Mouse (Mus musculus): ENCODE measurements around the gene Lrrc3c.
A peak's percentile ranks its signal among the peaks of the same experiment; 100 is the strongest.

The Lrrc3c gene

DNA sequence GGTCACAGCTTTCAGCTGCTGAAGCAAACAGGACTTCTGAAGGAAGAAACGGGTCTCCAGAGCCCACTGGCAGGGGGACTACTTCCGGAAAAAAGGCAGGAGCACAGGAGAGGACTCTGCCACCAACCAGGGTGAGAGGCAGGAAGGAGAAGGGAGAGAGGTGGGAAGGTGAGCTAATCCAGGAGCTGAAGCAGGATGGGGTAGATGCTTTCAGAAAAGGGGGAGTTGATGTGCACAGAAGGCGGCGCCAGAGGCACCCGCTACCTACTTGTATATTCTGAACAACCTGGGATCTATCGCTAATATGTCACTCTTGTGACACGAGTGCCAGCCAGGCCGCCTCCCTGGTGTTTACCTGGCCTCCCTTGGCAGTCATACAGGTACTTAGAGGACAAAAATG, at the start of gene Lrrc3c:
TSS of gene Lrrc3c (plus strand) at position 301 of the 400 bp plus-strand sequence.
- DNase-seq: peak in 1 of 2 experiments; percentile 16

DNA sequence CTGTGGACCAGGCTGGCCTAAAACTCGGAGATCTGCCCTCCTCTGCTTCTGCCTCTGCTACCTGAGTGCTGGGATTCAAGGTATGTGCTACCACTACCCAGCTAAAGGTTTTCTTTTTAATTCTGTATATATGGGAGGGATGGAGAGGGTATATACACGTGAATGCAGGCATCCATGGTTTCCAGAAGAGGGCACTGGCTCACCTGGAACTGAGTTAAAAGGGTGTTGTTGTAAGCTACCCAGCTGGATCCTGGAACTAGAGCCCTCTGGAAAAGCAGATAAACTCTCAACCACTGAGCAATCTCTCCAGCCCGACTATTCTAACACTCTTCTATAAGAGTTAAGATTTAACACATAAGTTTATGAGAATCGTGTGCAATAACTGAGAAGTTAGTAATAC, 48.7 kb upstream of the Lrrc3c start:
- DNase-seq: no peak

DNA sequence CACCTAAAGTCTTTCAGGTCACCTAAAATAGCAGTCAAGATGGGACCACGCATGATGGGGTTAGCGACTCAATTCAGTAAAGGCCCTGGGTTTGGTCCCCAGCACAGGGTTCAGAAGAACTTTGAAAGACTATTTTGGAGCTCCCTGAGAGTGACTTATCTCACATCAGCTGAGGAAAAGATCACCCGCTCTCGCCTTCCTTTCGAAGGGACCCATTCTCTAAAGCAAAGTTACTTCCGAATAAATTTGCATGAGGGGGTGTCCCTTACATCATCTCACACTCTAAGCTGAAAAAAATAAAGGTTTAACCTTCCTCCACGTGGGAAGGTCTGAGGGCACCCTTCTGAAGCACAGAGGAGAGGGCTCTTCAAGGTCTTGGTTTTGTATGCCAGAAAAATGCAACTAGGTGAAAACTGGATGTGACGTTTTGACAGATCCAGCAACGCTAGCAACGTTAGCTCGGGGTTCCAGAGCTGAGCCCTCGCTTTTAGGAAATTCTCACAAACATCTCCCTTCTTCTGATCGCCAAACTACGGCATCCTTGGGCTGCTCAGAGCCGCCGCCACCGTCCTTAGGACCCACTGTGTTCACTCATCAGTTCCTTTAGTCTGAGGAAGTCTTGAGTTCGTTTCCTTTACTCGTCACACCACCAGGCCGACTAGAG, 47.6 kb upstream of the Lrrc3c start:
- DNase-seq: peak in 1 of 2 experiments; percentile 9

DNA sequence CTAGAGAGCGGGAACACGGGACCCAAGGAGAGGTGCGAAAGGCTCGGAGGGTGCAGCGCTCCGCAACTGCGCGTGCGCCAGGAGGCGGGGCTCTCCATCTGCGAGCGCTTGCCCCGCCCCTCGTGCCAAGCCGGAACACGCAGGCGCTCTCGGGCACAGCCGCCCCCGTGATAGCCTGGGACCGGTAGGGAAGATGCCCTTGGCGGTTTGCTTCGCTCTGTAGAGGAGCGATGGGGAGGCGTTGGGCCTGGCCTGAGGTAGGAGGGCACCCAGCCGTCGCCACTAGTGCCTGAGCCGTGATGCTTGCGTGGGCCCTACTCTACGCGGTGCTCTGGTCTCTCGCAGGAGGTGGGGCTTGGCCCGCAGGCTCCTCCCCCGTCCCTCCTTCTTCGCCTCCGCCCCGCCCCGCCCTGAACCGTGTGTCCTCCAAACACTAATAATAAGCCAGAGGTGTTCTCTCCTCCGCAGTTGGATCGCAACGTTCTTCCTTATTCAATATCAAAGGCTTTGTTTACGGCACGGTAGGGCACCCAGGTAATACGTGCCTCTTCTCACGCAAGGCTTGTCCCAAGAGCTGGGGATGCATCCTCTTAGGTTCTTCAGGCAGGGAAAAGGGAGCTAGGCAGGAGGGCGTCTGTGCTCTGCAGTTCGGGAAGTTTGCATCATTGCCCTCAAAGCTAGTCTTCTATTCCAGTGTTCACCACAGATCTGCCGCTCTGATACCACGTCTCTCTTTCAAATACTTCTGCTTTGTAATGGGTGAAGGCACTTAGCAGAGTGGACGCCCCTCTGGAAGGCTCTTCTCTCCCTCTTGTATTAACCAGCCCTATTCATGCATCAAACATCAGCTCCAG, 46.9 kb upstream of the Lrrc3c start, which contains the start of gene Zpbp2:
TSS of gene Zpbp2 (plus strand) at position 123 of the 854 bp plus-strand sequence.
- DNase-seq: peak; percentile 91 to 92

DNA sequence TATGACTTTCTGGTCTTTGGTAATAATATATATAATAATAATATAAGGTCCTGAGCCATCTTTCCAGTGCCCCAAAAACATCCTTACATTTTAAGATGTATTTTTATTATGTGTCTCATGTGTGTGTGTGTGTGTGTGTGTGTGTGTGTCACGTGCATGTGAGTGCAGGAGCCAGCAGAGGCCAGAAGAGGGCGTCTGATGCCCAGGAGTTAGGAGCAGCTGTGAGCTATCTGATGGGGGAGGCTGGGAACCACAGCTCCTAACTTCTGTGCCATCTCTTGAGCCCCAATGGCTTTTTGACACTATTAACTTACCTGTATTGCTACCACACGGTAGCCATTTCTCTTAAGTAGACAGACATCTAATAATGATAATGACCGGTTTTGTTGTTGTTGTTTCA, 44.1 kb upstream of the Lrrc3c start:
- no peak for DNase-seq

DNA sequence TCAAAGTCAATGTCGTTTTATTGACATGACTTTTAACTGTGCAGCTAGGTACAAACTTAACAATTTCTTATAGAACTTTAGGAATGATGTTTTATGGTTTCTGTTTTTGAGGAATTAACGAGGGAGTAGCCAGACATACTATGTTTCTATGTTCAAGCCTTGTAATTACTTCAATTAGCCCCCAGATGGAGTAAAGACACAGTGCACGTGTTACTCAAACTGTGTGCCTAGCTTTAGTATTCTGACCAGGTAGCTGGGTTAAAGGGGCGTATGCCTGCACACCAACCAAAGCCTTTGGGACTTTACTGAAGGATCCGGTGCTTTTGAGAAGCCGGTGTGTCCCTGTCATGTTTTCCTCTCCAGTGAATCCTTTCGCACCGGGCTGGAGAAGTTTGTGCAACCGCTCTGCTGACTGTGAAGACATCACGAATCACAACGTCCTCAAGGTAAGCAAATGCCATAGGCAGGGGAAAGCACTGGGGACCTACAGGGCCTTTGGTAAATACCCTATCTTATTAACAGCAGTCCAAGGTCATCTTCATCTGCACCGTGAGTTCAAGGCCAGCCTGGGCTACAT, 42.9 kb upstream of the Lrrc3c start:
- DNase-seq: no peak

DNA sequence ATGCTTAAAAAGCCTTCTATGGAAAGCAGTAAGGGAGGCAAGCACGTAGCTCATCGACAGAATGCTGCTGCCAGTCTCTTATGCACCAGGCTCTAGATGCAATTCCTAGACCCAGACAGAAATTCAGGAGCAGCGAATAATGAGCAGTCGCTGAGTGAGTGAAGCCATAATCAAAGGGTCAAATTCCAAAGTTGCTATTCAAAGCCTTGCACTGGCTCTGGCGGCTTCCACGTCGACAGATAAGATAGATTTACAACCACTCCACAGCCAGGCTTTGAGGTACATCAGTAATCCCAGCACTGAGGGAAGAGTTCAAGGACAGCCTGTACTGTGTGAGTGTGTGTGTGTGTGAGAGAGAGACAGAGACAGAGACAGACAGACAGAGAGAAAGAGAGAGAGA, 37.1 kb upstream of the Lrrc3c start:
- no peak for DNase-seq

DNA sequence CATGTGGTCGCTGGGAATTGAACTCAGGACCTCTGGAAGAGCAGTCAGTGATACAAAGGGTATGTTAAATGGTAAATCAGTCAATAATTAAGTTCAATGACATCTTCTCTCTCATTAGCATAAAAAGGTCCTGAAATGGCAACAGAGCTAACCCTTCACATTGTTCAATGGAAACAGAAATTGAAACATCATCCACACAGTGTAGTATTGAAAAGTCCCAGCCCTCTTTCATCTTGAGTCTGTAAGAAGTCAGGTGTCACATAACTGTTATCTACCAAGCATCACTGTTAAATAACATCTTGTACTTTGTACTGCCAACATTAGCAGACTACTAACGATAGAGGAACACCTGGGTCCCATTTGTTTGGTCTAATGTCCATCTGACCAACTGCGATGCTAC, 35.1 kb upstream of the Lrrc3c start:
- DNase-seq: no peak

DNA sequence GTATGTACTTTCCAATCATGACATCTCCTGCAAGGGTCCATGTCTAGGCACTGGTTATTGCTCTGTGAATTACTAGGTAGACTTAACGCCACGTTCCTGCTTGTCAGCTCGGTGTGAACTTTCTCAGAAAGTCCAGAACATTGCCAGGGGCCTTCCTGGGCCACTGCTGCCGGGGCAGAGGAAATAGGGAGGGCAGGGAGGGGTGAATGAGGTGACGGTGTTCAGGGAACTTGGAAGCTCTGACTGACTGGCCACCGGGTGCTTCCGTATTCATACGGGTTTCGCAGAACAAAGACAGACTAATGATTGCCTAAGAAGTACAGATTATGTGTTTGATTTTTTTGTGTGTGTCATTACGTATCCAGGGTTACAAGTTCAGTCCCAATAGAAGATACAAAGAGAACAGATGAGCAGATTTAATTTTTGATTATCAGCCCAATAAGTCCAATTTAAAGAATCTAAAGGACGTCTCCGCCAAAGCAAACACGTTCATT, 34.1 kb upstream of the Lrrc3c start:
- no peak for DNase-seq

DNA sequence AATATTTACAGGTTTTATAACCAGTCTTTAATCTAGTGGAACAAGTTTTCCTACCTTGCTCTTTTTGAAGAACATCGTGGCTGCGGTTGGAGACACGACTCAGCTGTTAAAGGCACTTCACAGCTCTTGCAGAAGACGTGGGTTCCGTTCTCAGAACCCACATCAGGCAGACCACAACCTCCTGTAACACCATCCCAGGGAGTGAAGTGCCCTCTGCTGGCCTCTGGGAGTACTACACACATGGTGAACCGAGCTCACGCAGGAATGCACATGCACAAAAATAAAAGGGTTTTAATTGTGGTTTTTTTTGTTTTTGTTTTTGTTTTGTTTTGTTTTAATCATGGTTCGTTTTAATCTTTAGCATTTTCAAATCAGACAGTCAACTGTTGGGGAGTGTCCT, 29.8 kb upstream of the Lrrc3c start:
- DNase-seq: no peak

DNA sequence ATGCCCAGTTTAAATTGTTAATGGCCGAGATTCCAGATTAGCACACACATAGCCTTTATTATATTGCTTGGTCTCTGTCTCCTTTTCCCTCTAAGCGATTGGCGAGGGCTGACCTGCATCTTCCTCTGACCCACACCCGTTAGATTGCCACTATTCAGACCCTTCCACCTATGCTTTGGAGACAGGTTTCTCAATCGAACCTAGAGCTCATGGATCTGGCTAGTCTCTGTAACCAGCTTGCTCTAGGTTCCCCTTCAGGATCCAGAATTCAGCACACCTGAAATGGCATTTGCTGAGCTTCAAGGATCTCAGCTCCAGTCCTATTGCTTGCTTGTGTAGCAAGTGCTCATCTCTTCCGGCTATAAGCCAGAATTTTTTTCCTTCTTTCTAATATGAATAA, 28.6 kb upstream of the Lrrc3c start:
- no peak for DNase-seq

DNA sequence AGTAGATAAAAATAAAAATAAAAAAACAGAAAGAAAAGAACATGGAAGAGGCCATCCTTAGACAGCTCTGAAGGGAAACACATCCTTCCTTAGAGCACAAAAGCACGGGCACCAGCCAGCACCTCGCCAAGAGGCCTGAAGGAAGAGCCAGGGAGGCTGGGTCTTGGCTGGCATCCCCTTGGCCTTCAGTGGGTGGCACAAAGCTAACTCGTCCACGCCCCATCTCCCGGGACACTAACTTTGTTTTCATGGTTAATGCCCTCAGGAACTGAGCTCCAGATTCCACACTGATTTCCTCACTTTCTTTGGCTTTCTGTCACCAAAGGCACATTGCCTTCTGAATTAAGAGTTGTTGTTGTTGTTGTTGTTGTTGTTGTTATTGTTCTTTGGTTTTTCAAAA, 20.3 kb upstream of the Lrrc3c start:
- no peak for DNase-seq

DNA sequence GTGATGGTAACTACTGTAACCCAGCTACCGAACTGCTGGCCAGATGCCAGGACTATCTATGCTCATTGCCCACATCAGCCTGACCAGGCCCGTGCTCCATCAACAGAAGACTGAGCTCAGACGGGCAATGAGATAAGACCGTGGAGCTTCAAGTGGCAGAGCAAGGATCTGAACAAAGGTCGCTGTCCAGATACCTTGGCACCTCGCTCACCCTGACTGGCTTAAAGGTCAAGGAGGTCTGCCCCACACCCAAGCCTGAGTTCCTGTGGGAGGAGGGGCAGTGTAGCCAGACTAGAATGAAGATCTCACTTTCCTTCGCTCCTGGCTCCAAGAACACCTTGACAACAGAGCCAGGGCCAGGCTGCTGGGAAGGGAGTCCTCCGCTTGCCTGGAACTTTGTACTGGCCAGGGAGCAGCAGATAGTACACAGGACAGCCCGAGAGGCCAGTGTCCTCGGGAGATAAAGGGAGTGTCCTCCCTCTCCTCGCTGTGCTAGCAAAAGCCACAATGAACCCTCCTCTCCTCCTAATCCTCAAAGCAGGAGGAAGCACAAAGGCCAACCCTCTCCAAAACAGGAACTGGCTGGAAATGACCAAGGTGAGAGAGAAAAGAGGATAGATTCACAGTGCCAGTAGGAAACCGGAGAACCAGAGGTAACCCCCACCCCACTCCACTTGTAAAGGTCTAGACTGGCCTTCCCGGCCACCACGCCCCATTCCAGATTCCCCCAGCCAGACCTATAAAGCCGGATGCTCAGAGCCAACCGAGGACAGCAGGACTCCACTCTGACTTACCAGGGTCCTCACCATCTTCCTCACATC, 17.6 kb upstream of the Lrrc3c start:
- DNase-seq: no peak

DNA sequence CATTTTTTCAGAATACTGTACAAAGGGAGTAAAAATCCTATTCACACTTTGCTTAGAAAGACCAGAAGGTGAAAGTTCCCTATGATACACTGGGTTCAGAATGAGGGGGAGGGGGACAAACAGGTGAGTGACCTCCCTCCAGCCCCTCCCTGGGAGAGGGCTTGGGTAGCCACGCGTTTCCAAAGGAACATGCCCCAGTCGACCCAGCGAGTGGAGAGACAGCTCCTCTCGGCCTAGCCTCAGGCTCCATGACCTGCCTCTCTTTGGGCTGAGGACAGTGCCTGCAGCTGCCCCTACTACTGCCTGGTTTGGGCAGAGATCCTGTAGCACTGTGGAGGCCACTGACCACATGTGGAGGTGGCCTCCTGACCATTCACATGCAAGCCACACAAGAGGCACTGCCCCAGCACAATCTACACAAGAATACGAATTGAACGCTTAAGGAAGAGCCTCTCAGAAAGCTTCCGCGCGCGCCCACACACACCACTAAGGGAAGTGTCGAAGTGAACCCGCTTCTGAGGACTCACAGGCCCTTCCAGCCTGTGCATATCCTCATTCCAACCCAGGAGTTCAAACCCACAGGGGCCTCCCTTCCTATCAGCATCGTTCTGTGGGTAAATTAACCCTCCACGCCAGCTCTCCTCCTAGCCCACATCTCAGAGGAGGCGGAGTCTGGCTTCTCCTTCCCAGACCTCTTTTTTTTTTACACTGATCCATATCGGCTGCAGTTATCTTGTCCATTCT, 16.6 kb upstream of the Lrrc3c start:
- no peak for DNase-seq

DNA sequence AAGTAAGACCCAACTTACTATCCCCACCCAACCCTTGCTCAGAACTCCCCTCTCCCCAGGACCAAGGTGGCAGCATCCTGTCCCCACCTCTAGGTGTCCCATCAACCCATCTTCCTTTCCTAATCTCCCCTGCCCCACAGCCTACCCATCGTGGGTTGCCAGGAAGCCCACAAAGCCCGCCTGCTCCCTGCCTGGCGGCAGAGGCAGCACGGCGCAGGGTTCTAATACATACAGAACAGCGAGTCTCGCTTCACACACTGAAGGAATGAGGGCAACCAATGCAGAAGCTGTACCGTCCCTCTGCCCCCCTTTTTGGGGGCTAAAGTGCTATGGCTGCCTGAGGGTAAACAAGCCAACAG, 16.1 kb upstream of the Lrrc3c start:
- no peak for DNase-seq

DNA sequence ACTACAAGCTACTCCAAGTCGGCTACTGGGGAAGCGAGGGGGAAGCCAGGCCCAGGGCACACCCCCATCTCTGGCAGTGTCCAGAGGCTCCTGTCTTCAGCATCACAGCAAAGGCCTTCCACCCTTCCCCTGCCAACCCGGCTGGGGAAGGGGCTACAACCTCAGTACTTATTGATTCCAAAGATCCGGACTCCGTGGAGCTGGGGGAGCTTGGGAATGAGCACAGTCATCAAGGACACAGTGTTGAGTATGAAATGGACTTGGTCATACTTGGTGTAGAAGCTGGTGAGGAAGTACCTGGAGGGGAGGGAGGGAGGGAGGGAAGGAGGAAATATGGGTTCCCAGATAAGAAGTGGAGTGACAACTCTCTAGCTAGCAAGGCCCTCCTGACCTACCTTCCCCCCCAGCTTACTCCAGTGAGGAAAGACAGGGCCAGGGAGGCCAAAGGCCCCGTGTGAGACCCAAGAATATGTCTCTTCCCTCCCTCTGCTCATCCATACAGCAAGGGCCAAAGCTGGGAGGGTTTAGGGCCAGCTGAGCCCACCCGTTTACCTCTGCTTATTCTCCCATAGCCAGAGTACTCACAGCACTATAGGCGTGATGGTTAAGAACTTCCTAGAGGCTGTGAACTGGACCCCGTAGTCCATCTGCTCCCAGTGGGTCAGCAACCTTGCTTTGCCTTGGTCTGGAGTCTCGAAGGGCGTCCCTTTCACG, 15.4 kb upstream of the Lrrc3c start:
- DNase-seq: no peak

DNA sequence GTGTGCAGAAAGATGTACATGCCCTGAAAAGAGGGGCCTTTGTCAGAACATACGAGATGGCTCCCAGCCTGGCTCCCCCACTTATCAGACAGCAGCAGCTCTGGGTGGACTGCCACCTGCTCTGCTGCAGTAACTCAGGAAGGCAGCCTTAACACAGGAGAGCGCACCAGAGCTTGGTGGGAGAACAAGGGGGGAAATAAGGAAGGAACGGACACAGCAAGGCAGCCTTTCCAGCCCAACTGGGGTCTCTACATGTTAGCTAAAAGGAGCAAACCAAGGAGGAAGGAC, 14.9 kb upstream of the Lrrc3c start:
- DNase-seq: no peak

DNA sequence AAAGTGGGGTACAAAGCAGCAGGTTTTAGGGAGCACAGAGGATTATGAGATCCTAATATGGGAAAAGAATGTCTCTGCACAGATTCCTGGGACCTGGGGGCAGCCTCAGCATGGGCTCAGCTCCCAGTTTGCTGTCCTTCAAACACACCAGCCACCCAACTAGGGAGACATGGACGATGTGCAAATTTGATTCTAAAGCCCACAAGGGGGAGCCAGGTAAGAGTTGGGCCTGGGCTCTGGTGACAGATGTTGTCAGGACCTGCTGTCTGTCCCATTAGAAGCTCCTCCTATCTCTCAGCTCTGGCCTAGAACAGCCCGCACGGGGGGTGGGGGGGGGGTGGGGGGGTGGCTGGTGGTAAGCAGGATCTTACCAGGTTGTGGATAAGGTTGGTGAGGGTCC, 14.5 kb upstream of the Lrrc3c start:
- DNase-seq: no peak

DNA sequence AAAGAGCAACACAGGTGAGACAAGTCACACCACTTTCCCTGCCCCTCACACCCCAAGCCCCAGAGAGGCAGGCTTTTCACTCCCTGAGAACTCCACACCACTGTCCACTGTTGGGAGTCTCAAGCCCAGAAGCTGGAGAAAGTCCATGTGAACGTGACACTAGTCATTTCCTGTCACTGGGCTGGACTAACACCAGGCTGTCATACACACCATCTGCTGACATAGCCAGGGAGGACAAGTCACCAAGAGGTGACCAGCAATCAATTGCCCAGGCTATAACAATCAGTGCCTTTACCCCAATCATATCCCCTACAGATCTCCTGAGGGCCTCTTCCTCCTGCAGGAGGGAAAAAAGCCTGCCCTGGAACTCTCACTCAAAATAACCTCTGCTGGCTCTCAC, 13.9 kb upstream of the Lrrc3c start:
- DNase-seq: no peak

DNA sequence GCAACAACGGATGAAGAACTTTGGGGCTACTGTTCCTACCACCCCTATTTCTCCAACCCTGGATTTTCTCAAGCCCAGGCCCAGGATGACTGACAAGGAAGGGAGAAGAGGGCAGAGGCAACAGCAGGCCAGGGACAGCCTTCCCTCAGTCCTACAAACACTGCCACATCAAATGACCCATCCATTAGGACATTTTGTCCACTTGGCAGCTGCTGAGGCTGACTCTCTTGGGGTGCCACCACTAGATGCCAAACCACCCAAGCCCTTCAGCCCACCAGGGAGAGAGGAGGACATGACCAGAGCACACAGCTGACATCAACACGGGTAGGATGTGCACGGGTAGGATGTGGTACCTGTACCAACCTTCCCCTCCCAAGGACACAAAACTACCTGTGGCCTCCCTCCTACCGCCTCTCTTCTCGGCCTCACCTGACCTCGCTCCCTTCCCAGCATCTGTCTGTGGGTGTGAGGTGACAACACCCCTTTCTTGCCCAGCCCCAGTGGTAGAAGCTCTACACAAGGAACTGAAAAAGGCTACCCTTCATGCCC, 13.4 kb upstream of the Lrrc3c start:
- no peak for DNase-seq

DNA sequence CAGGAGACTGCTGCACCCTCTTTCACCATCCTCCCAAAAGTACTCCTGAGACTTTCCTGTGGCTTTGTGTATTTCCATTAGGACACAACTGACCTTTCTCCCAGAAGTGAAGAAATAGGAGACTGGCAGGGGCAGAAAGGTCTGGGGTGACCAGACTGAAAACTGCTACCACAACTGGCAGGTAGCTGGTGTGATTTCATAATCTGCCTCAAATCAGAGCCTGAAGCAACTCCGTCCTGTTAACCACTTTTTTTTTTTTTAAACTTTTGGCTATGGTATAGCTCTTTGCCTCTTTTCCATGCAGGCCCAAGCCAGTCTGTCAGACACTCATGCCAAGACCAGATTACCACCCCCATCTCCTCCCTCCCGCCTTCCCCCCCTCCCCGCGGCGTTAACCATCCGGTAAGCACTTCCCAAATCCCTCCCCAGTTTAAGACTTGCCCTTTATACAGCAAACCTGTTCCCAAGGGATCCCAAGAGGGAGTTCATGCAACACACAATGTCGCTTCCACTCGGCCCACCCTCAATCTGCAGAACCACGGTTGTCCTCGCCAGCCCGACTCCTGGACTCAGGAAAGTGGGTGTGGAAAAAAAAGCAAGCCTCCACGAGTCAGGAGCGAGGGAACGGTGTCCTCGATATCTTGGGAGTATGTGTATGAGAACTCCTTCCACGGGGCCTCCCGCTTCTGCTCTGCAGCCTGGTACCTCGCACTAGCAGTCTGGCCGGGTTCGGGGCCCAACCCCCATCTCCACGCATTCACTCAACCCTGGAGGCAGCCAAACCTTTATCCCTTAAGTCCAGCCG, 11.8 kb upstream of the Lrrc3c start:
- no peak for DNase-seq
